Mouse (Mus musculus) cerebellum, adult 2 months (tissue): ENCODE measurements at regions not wholly inside any gene's neighbourhood (a gene's known extent, or its start where the extent isn't known, plus 50 kb on each side); places are given as distances from the start of the nearest gene placed in this dataset.
"Not testable (repeated sequence)": the region's sequence is repeated elsewhere in the genome, so short reads cannot be mapped to it uniquely, and the experiment has no call there.

Experiments
- DNase-seq, 2 experiments: peaks; one replicate each; pipeline ENCODE4 v3.0.0; 2021
- H3K27ac ChIP-seq: fragments of 200-500 bp; 2 replicates; pipeline ENCODE4 v1.5.1; 2012; ENCODE audit warnings: low read length, control low read depth, inconsistent platforms; ENCODE audit not compliant: insufficient read depth
- H3K27me3 ChIP-seq: fragments of 200-500 bp; 2 replicates; pipeline ENCODE4 v1.6.1; 2012; ENCODE audit warnings: inconsistent platforms, mild to moderate bottlenecking, low read length, moderate library complexity; ENCODE audit not compliant: control insufficient read depth, insufficient read depth
- H3K4me1 ChIP-seq: fragments of 200-500 bp; 2 replicates; pipeline ENCODE4 v1.6.1; 2011; ENCODE audit warnings: low read length; ENCODE audit not compliant: control insufficient read depth, insufficient read depth
- H3K4me3 ChIP-seq: fragments of 200-500 bp; replicated peaks from 2 replicates; pipeline ENCODE3; 2011; ENCODE audit warnings: mild to moderate bottlenecking, low read depth, low read length, control low read depth; ENCODE audit not compliant: insufficient read depth
- CTCF ChIP-seq: fragments of 200-500 bp; IDR thresholded peaks from 2 replicates; pipeline ENCODE4 v1.5.1; 2011; ENCODE audit warnings: low read depth, mild to moderate bottlenecking, control low read depth, low read length, moderate library complexity, borderline replicate concordance; ENCODE audit not compliant: insufficient read depth
- POLR2A ChIP-seq: fragments of 200-500 bp; IDR thresholded peaks from 2 replicates; pipeline ENCODE4 v1.6.1; 2011; ENCODE audit warnings: low read length, control low read depth, borderline replicate concordance; ENCODE audit not compliant: insufficient read depth
- WGBS: fragments of 180-500 bp; shearing (Covaris S2); methylation state at CpG from one replicate; pipeline ENCODE4 v1.1.7; 2018; 5-methylcytosine and 5-hydroxymethylcytosine counted together

- WGBS, result 42% methylated on average over 5 of the region's 5 CpGs
- TF ChIP-seq CTCF (no peak), POLR2A (no peak)
Measured at GRCm38 (mm10) chr10:62033748-62034147, 54.8 kb upstream of the Col13a1 start.

GRCm38 (mm10) chr10:62031986-62032385 lies 53.1 kb upstream of the Col13a1 start:
- not testable (repeated sequence) for H3K27me3 ChIP-seq, H3K4me1 ChIP-seq, H3K4me3 ChIP-seq, DNase-seq, H3K27ac ChIP-seq
- 89% methylated on average over 6 of the region's 6 CpGs for WGBS

More at GRCm38 (mm10) chr10:62033748-62034147, 54.8 kb upstream of the Col13a1 start:
- DNase-seq, result peak in 1 of 2 experiments; percentile 17
- H3K4me3 ChIP-seq, result no peak overlapping the region
- H3K4me1 ChIP-seq, result no peaks in the 10 kb centered on the region; the same call in 1 of the 2 replicates
- no peaks in the 10 kb centered on the region for H3K27me3 ChIP-seq
- H3K27ac ChIP-seq, result no peak overlapping the region

- no peak for TF ChIP-seq POLR2A
- no peak for TF ChIP-seq CTCF
- Histone ChIP-seq H3K4me3 (no peak overlapping the region), H3K27ac (no peak overlapping the region), H3K4me1 (no peaks in the 10 kb centered on the region; the same call in 1 of the 2 replicates), H3K27me3 (no peaks in the 10 kb centered on the region)
- DNase-seq, result no peak
- WGBS, result 91% methylated on average over 2 of the region's 2 CpGs
Measured at GRCm38 (mm10) chr10:62029271-62029670, 50.4 kb upstream of the Col13a1 start.
